Mouse (Mus musculus) limb, embryonic 12.5 days (tissue): Measurements from ENCODE around the gene Rad23a. TPM values are rescaled to one million over a fixed set of nuclear protein-coding genes. Genes with fewer than 3 reads are reported as not detected.

Source experiments
- ATAC-seq: fragments of 200-750 bp; cut with Nextera tagmentation; 2 replicates; pipeline ENCODE4 v1.8.0; 2017; ENCODE audit warnings: low read depth, moderate TSS enrichment; ENCODE audit not compliant: insufficient number of reproducible peaks, insufficient read depth, low FRiP score, low TSS enrichment
- H3K27ac ChIP-seq: fragments of 300-500 bp; sonication (generic); 2 replicates; pipeline ENCODE4 v1.5.1; 2016; ENCODE audit warnings: mild to moderate bottlenecking, moderate library complexity
- H3K27me3 ChIP-seq: fragments of 300-500 bp; sonication (generic); 2 replicates; pipeline ENCODE4 v1.6.1; 2016; ENCODE audit warnings: mild to moderate bottlenecking, moderate library complexity
- H3K36me3 ChIP-seq: fragments of 300-500 bp; sonication (generic); 2 replicates; pipeline ENCODE4 v1.6.1; 2016; ENCODE audit warnings: mild to moderate bottlenecking, moderate library complexity
- H3K4me1 ChIP-seq: fragments of 300-500 bp; sonication (generic); replicated peaks from 2 replicates; pipeline ENCODE4 v1.6.1; 2016
- H3K4me2 ChIP-seq: fragments of 300-500 bp; sonication (generic); 2 replicates; pipeline ENCODE4 v1.6.1; 2016; ENCODE audit warnings: mild to moderate bottlenecking, moderate library complexity
- H3K4me3 ChIP-seq: fragments of 300-500 bp; sonication (generic); replicated peaks from 2 replicates; pipeline ENCODE4 v1.5.1; 2016; ENCODE audit warnings: mild to moderate bottlenecking
- H3K9ac ChIP-seq: fragments of 300-500 bp; sonication (generic); replicated peaks from 2 replicates; pipeline ENCODE4 v1.6.1; 2016; ENCODE audit warnings: mild to moderate bottlenecking, moderate library complexity
- H3K9me3 ChIP-seq: fragments of 300-500 bp; sonication (generic); 2 replicates; pipeline ENCODE4 v1.6.1; 2016; ENCODE audit warnings: mild to moderate bottlenecking, moderate library complexity
- WGBS: fragments of 180-500 bp; shearing (Covaris S2); methylation state at CpG from one replicate; pipeline ENCODE4 v1.1.7; 2016; 5-methylcytosine and 5-hydroxymethylcytosine counted together
- polyA plus RNA-seq: library from polyadenylated mRNA; unstranded; fragments of >200 nt; fragmentation: Nextera tagmentation; extraction: Ambion mirVana; gene quantifications from 2 replicates; pipeline ENCODE4 v1.2.1, GENCODE M21; 2016

The Rad23a gene
- polyA plus RNA-seq: 104 and 109 TPM in 2 replicates

DNA sequence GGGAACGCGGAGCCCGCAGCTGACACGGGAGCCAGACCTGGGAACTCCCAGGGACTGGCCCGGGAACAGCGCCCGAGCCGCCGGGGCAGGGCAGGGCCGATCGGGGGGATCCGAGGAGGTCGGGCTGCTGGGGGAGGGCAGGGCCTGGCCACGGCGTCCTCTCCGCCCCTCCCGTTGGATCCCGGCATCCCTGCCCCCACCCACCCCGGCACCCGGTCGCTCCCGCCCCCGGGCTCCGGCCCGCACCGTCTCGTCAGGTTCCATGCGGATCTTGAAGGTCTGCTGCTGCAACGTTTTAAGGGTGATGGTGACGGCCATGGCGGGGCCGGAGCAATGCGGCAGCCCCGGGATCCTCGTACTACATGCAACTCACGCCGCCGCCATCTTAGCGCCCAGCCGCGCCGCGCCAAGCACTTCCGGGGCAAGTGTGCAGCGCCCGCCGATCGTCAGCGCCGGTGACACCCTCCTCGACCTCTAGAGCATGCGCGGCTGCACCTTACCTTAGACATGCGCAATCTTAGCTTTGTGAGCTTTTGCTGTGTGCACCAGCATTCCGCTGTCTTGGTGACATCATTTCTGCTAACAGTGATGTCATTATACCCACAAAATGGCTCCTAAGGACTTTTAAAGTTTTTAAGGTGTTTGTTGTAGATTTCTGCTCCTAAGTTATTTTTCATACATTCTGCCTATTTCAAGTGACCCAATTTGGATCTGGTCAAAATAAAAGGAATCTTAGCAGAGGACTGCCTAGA lies at the start of gene Rad23a:
Gene Rad23a, minus strand, starts transcription at position 418 of the 752 bp plus-strand sequence.
- no peaks in the 10 kb centered on the region for H3K27me3 ChIP-seq
- H3K9me3 ChIP-seq: no peaks in the 10 kb centered on the region
- H3K4me3 ChIP-seq: peak within 1 kb of the TSS; percentile 66
- peak within 1 kb of the TSS; percentile 85 for H3K9ac ChIP-seq
- under 1% methylated on average over 54 of the region's 55 CpGs for WGBS
- peaks cover 85% of the 10 kb centered on the region for H3K36me3 ChIP-seq
- peak; percentile 93 for ATAC-seq
- peak within 1 kb of the TSS; percentile 90 for H3K27ac ChIP-seq
- H3K4me1 ChIP-seq: peaks cover 58% of the 10 kb centered on the region
- H3K4me2 ChIP-seq: peak within 1 kb of the TSS; percentile 75

DNA sequence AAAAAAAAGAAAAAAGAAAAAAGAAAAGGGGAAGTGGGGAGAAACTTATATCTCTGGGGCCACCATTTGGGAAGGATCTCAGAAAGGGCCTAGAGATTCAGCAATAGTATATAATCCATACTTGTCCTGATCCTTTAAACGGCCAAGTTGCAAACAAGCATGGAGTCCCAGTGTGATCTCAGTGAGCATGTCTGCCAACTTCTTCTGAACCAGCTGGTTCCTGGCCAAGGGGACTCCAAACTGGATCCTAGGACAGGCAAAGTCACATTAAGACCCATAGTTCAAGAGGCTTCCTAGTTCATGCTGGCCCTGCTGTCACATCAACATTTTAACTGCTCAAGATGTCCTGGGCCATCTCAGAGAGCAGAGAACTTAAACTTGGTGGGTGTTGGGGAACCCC lies 48.7 kb upstream of the Rad23a start:
- H3K27me3 ChIP-seq: no peaks in the 10 kb centered on the region
- ATAC-seq: no peak
- H3K4me1 ChIP-seq: peaks cover 11% of the 10 kb centered on the region
- no peak overlapping the region for H3K9ac ChIP-seq
- no peak overlapping the region for H3K4me2 ChIP-seq
- 87% methylated on average over 1 of the region's 1 CpGs for WGBS
- no peaks in the 10 kb centered on the region for H3K9me3 ChIP-seq
- H3K27ac ChIP-seq: no peak overlapping the region
- H3K36me3 ChIP-seq: peaks cover 63% of the 10 kb centered on the region
- no peak overlapping the region for H3K4me3 ChIP-seq

DNA sequence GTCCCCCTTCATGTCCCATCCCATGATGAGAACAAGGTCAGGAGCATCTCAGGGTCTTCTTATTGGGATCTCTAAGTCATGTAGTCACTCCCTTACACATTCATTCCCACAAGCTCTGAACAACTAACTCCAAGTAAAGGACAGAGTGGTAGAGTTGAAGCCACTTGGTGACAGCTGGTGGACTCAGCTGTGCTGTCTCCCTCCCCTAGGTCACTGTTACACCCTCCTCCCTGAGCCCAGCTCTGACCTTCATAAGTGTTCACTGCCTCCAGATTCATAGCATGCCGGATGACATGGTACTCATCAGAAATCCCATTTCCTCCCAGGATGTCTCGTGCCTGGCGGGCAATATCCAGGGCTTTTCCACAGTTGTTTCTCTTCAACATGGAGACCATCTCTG lies 47.8 kb upstream of the Rad23a start:
- 94% methylated on average over 3 of the region's 3 CpGs for WGBS
- H3K27me3 ChIP-seq: no peaks in the 10 kb centered on the region
- H3K4me1 ChIP-seq: peaks cover 9% of the 10 kb centered on the region
- H3K9ac ChIP-seq: no peak overlapping the region
- H3K27ac ChIP-seq: no peak overlapping the region
- peaks cover 63% of the 10 kb centered on the region for H3K36me3 ChIP-seq
- H3K4me3 ChIP-seq: no peak overlapping the region
- H3K4me2 ChIP-seq: no peak overlapping the region
- H3K9me3 ChIP-seq: no peaks in the 10 kb centered on the region
- ATAC-seq: no peak

DNA sequence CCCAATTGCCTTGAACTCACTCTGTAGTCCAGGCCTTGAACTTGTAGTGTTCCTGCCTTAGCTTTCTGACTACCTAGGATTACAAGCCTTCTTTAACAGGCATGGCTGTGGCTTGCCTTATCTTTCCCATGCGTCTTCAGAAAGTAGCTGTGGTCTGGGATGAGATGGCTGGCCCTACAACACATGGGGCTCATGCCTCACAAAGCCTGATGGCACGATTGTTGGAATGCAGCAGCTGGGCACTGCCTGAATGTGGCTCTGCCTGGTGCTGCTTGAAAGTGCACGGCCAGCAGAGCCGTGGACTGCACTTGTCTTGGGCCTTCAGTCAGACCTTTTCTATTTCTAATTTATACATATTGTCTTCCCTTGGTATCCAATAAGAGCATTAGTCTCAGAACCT lies 44.3 kb upstream of the Rad23a start:
- Histone ChIP-seq H3K27me3 (no peaks in the 10 kb centered on the region), H3K36me3 (peaks cover 46% of the 10 kb centered on the region), H3K9ac (no peak overlapping the region), H3K4me2 (no peak overlapping the region), H3K27ac (no peak overlapping the region), H3K4me1 (no peaks in the 10 kb centered on the region), H3K4me3 (no peak overlapping the region), H3K9me3 (no peaks in the 10 kb centered on the region)
- 82% methylated on average over 4 of the region's 4 CpGs for WGBS
- no peak for ATAC-seq

DNA sequence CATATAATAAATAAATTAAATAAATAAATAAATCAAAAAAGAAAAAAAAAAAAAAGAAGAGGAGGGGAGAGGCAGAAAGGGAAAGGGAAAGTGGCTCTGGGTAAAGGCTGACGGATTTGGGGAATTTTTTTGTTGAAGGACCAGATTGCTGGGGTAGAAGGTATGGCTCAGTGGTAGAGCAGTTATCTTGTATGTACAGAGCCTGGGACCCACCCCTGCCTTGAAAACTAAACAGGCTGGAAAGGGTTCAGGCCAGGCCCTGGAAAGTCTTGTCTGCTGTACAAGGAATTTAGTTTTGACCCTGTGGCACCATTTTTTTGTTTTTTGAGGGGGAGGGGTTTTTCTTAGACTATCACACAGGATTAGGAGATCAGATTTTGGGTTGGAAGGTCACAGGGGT lies 38.5 kb upstream of the Rad23a start:
- no peak overlapping the region for H3K4me3 ChIP-seq
- no peaks in the 10 kb centered on the region for H3K9me3 ChIP-seq
- WGBS: 82% methylated on average over 1 of the region's 1 CpGs
- no peak for ATAC-seq
- H3K36me3 ChIP-seq: peaks cover 3% of the 10 kb centered on the region; the same call in 1 of the 2 replicates
- no peaks in the 10 kb centered on the region for H3K4me1 ChIP-seq
- H3K4me2 ChIP-seq: no peak overlapping the region
- no peak overlapping the region for H3K27ac ChIP-seq
- H3K9ac ChIP-seq: no peak overlapping the region
- H3K27me3 ChIP-seq: no peaks in the 10 kb centered on the region

DNA sequence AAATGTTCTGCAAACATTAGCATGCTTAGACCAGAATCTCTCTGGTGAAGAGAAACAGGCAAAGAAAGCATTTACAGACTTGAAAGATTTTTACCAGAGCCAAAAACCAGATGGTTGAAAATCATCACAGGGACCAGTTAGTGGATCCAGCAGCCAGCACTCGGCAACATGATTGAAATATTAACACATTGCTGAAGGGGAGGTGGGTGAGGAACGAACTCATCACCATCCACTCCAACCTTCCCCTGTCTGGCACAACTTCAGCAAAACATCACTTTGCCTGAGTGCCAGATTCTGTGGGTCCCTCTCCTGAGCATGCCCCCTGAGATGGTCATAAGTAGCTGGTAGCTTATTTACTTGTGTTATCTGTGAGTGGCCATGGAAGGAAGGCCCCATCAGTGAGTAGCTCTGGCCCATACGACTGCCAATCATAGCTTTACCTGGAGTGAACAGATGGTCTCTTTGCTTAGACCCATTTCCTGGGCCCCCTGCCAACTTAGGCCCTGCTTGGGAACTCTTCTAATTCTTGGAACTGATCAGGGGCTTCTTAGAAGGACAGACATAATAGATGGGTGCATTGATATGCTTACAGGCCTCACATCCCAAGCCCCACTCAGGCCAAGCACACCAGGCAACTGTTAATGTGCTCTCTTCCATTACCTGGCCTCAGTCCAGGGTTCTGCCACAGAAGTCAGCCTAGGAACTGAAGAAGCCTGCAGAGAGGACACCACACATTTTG lies 37.0 kb upstream of the Rad23a start:
- H3K4me3 ChIP-seq: no peak overlapping the region
- H3K4me1 ChIP-seq: peaks cover 5% of the 10 kb centered on the region
- H3K27me3 ChIP-seq: peaks cover 6% of the 10 kb centered on the region
- WGBS: 83% methylated on average over 3 of the region's 3 CpGs
- H3K27ac ChIP-seq: no peak overlapping the region
- H3K4me2 ChIP-seq: no peak overlapping the region
- ATAC-seq: no peak
- peaks cover 3% of the 10 kb centered on the region; the same call in 1 of the 2 replicates for H3K36me3 ChIP-seq
- H3K9me3 ChIP-seq: no peaks in the 10 kb centered on the region
- no peak overlapping the region for H3K9ac ChIP-seq

DNA sequence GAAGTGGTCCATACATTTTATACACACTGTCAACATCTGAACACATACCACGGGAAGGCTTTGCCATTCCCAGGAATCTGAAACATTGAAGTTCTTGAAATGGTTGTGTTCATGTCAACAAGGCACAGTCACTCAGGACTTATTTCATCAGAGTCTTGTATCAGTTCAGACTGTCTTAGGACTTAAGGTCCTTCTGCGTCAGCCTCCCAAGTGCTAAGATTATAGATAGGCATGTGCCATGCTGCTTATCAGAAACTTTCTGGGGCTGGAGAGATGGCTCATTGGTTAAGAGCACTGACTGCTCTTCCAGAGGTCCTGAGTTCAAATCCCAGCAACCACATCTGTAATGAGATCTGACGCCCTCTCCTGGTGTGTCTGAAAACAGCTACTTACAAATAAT lies 33.9 kb upstream of the Rad23a start:
- Histone ChIP-seq H3K36me3 (peaks cover 5% of the 10 kb centered on the region), H3K27me3 (peaks cover 13% of the 10 kb centered on the region), H3K9me3 (no peaks in the 10 kb centered on the region), H3K4me3 (no peak overlapping the region), H3K9ac (no peak overlapping the region), H3K4me1 (peaks cover 13% of the 10 kb centered on the region), H3K4me2 (no peak overlapping the region), H3K27ac (no peak overlapping the region)
- 92% methylated on average over 3 of the region's 3 CpGs for WGBS
- ATAC-seq: no peak

DNA sequence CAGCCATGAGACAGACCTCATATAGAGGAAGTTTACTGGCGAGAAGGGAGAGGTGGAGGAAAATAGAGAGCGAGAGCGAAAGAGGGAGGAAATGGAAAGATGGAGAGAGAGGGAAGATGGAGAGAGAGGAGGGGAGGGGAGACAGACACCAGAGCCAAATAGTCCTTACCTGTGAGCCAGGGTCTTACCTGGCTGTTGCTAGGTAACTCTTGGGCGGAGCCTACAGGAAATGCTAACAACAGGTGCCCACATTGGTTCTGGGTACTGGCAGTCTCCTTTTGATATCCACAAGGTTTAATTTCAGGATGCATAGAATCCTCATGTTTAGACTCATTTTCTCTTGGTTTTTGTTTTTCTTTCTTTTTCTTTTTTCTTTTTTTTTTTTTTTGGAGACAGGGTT lies 32.6 kb upstream of the Rad23a start:
- H3K9ac ChIP-seq: peak overlapping the region; percentile 63; the same call in 1 of the 2 replicates
- no peak overlapping the region for H3K27ac ChIP-seq
- H3K4me3 ChIP-seq: peak overlapping the region; percentile 49
- peaks cover 18% of the 10 kb centered on the region for H3K36me3 ChIP-seq
- peaks cover 13% of the 10 kb centered on the region for H3K27me3 ChIP-seq
- no peak for ATAC-seq
- 65% methylated on average over 4 of the region's 4 CpGs for WGBS
- H3K4me2 ChIP-seq: peak overlapping the region; percentile 83
- peaks cover 13% of the 10 kb centered on the region for H3K4me1 ChIP-seq
- H3K9me3 ChIP-seq: no peaks in the 10 kb centered on the region

DNA sequence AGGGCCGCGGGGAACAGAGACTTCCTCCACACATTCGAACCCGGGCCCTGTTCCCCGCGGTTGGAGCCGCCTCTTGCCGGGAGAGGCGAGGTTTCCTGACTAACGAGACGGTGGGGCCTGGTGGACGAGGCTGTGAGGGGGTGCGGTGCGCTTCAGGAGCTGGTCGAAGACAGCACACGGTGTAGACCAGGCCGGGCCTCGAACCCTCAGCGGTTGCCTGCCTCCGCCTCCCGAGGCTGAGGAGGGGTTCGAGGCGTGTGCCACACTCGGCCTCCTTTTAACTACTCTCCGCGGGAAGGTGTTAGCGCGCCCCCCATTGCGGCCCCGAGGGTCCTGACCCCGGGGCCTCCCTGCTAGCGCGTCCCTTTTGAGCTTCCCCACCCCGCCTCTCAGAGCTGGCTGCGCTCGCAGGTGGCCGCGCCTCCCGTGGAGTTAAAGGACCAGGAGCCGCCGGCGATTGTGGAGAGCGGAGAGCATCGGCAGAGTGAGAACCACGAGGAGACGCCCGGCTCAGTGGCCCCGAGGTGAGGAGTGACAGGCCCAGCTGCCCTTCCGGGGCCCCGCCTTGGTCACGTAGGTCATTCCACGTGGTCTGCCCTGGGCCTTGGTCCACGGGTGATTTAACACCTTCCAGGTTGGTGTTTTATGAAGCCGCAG lies 32.0 kb upstream of the Rad23a start:
- 3% methylated on average over 54 of the region's 54 CpGs for WGBS
- ATAC-seq: peak; percentile 39

DNA sequence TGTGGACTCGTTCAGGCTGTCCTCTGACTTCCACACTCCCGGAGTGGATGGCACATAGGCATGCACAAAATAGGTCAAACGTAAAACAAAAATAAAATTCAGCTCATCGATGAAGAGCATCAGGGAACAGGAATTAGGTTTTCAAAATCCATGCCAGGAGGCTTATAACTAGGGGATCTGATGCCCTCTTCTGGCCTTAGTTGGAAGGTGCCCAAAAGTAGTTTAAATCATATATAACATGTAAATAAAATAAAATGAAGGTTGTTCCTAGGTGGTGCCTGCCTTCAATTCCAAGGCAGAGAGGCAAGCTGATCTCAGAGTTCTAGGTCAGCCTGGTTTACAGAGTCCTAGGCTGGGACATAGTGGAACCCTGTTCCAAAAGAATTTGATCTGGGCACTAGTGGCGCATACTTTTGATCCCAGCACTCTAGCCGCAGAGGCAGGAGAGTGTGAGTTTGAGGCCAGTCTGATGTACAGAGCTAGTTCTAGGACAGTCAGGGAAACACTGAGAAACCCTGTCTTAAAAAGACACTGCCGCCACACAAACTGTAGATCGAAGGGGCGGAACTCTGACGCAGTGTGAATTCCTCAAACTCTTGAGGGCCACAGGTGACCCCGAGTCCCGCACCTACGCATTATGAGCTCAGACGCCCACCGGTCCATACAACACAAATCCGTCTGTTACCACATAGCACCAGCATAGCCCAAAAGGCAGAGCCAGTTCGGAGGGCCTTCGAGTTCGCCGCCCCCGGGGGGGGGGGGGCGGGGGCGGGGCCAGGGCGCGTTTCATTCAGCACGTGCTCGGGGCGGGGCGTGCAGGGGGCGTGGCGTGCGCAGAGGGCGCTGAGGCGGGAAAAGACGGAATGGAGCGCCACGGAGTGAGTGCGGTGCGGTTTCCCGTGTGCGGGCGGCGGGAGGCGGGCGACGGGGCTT lies 31.2 kb upstream of the Rad23a start, which contains the start of gene Syce2:
Gene Syce2, plus strand, starts transcription at position 736 of the 933 bp plus-strand sequence.
- H3K9ac ChIP-seq: peak within 1 kb of the TSS; percentile 63
- no peaks in the 10 kb centered on the region for H3K9me3 ChIP-seq
- H3K27ac ChIP-seq: no peak within 1 kb of the TSS
- ATAC-seq: peak; percentile 41
- H3K27me3 ChIP-seq: peaks cover 13% of the 10 kb centered on the region
- H3K36me3 ChIP-seq: peaks cover 32% of the 10 kb centered on the region
- H3K4me2 ChIP-seq: peak within 1 kb of the TSS; percentile 83
- WGBS: 15% methylated on average over 46 of the region's 46 CpGs
- H3K4me3 ChIP-seq: peak within 1 kb of the TSS; percentile 49
- H3K4me1 ChIP-seq: peaks cover 13% of the 10 kb centered on the region

More for the DNA sequence above, 32.0 kb upstream of the Rad23a start:
- H3K4me1 ChIP-seq: peaks cover 13% of the 10 kb centered on the region
- H3K9me3 ChIP-seq: no peaks in the 10 kb centered on the region
- H3K4me3 ChIP-seq: peak overlapping the region; percentile 49
- H3K4me2 ChIP-seq: peak overlapping the region; percentile 83
- H3K27me3 ChIP-seq: peaks cover 13% of the 10 kb centered on the region
- H3K27ac ChIP-seq: no peak overlapping the region
- peaks cover 24% of the 10 kb centered on the region for H3K36me3 ChIP-seq
- peak overlapping the region; percentile 63 for H3K9ac ChIP-seq
